Comparison of ENCODE assay signal across 8 mouse cellular contexts in the genomic region with DNA sequence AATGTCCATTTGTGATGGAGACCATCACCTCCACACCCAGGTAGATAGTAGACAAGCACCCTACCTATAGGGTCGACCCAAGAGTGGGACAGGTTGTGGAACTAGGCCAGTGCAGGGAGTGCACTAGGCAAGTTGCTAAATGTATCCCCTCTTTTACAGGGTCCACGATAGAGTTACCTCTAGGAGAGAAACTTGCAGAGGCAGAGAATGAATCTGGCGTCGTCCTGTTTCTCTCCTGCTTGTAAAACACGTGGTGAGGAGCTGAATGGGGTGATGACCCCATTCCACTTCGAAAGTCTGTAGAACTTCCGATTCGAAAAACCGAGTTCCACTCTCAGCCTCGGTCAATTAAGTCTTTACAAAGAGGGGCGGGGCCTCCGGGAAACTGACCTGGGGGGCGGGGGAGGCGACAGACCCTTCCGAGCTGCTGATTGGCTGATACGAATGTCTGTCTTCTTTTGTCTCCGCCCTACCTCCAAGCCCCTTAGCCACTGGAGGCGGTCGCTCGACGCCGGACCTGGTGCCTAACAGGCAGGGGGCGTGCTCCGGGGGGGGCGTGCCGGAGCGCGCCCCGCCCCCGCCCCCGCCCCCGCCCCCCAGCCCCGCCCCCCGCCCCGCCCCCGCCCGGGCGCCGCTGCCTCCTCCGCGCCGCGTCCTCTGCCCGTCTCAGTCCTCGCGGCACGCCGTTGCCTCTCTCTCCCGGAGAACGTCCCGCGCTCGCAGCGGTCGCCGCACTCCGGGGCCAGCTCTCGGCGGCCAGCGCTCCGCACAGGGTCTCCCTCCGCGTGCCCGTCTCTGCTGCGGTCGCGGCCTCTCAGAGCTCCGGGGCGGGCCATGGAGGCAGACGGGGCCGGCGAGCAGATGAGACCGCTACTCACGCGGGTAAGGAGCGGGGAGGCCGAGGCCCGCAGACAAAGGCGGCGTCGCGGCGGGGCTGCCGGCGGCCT. TPM values are rescaled to one million over a fixed set of nuclear protein-coding genes. Genes with fewer than 3 reads are reported as not detected.
DNase-seq lines count a peak whose midpoint lies in the region; ATAC-seq and TF ChIP-seq lines count a peak whose summit lies in the region.

No protein-coding gene starts in this region.

- no peaks in the 10 kb centered on the region for H3K9me3 ChIP-seq in erythroblast, embryonic 14.5 days (ENCODE audit: control insufficient read depth, low read length)
- H3K9me3 ChIP-seq in heart, embryonic 11.5 days (replicated peaks; ENCODE audit: control insufficient read depth, low read length): no peaks in the 10 kb centered on the region
- no peaks in the 10 kb centered on the region for H3K9me3 ChIP-seq in kidney, embryonic 16.5 days (ENCODE audit: low read length)

- peak; percentile 98 for ATAC-seq in heart, embryonic 11.5 days (replicated peaks; ENCODE audit: insufficient number of reproducible peaks, low FRiP score, low TSS enrichment)
- peak; percentile 98 for ATAC-seq in kidney, embryonic 16.5 days (ENCODE audit: low FRiP score, low TSS enrichment)

- peaks cover 38% of the 10 kb centered on the region for H3K79me3 ChIP-seq in C2C12 (ENCODE audit: low read depth)

- peak; percentile 99 for DNase-seq in brain, embryonic 14.5 days (ENCODE audit: low read depth)
- peak; percentile 93 for DNase-seq in liver, adult 2 months (ENCODE audit: extremely low read depth, low read depth, low spot score)
- peak; percentile 98 for DNase-seq in splenic B cell, adult 2 months (ENCODE audit: low read depth, low spot score)

- H3K27ac ChIP-seq in heart, embryonic 11.5 days (ENCODE audit: low read depth, low read length): peak overlapping the region; percentile 91
- peak overlapping the region; percentile 95 for H3K27ac ChIP-seq in kidney, embryonic 16.5 days (ENCODE audit: low read length)
- peak overlapping the region; percentile 84 for H3K27ac ChIP-seq in liver, adult 2 months (replicated peaks; ENCODE audit: insufficient read depth, low read depth, low read length)

- H3ac ChIP-seq in C2C12 (ENCODE audit: control insufficient read depth, insufficient read length, low read depth) (peak overlapping the region; percentile 89), myocyte (ENCODE audit: control insufficient read depth, insufficient read length) (peak overlapping the region; percentile 85)

- H3K27me3 ChIP-seq in C2C12 (ENCODE audit: control insufficient read depth, insufficient read depth, insufficient read length) (no peaks in the 10 kb centered on the region), myocyte (ENCODE audit: control insufficient read depth, insufficient read depth, insufficient read length) (no peaks in the 10 kb centered on the region)
- no peaks in the 10 kb centered on the region for H3K27me3 ChIP-seq in erythroblast, embryonic 14.5 days (ENCODE audit: control insufficient read depth)
- no peaks in the 10 kb centered on the region for H3K27me3 ChIP-seq in heart, embryonic 11.5 days (ENCODE audit: control insufficient read depth, insufficient read depth, low read length)
- H3K27me3 ChIP-seq in kidney, embryonic 16.5 days (ENCODE audit: insufficient read depth, low read length): no peaks in the 10 kb centered on the region
- H3K27me3 ChIP-seq in liver, adult 2 months (ENCODE audit: control insufficient read depth, insufficient read depth, low read length): no peaks in the 10 kb centered on the region
- no peaks in the 10 kb centered on the region for H3K27me3 ChIP-seq in splenic B cell, adult 2 months (ENCODE audit: control insufficient read depth, insufficient read depth, low read length, poor library complexity, severe bottlenecking)

- H3K4me1 ChIP-seq in erythroblast, embryonic 14.5 days (ENCODE audit: control insufficient read depth): peaks cover 20% of the 10 kb centered on the region
- peaks cover 6% of the 10 kb centered on the region; the same call in 1 of the 2 replicates for H3K4me1 ChIP-seq in heart, embryonic 11.5 days (ENCODE audit: control insufficient read depth, insufficient read depth, low read length)
- H3K4me1 ChIP-seq in kidney, embryonic 16.5 days (ENCODE audit: insufficient read depth, low read length): peaks cover 12% of the 10 kb centered on the region
- H3K4me1 ChIP-seq in liver, adult 2 months (ENCODE audit: control insufficient read depth, insufficient read depth, low read length): peaks cover 2% of the 10 kb centered on the region

- H3K9ac ChIP-seq in heart, embryonic 11.5 days (ENCODE audit: low read depth, low read length): peak overlapping the region; percentile 98
- peak overlapping the region; percentile 94 for H3K9ac ChIP-seq in kidney, embryonic 16.5 days (replicated peaks; ENCODE audit: low read length)
- H3K9ac ChIP-seq in liver, adult 2 months (ENCODE audit: low read depth, low read length): peak overlapping the region; percentile 98

- H3K4me3 ChIP-seq in C2C12 (ENCODE audit: insufficient read depth, poor library complexity, severe bottlenecking) (peak overlapping the region; percentile 71), myocyte (peak overlapping the region; percentile 61)
- peak overlapping the region; percentile 79 for H3K4me3 ChIP-seq in erythroblast, embryonic 14.5 days (replicated peaks)
- H3K4me3 ChIP-seq in heart, embryonic 11.5 days (ENCODE audit: low read depth, low read length): peak overlapping the region; percentile 82
- H3K4me3 ChIP-seq in kidney, embryonic 16.5 days (ENCODE audit: low read length): peak overlapping the region; percentile 82
- H3K4me3 ChIP-seq in liver, adult 2 months (ENCODE audit: insufficient read depth, low read depth, low read length): peak overlapping the region; percentile 94

- H3K79me2 ChIP-seq in C2C12 (ENCODE audit: control insufficient read depth, insufficient read depth) (peaks cover 48% of the 10 kb centered on the region), myocyte (ENCODE audit: control insufficient read depth, insufficient read depth) (peaks cover 41% of the 10 kb centered on the region)
- H3K79me2 ChIP-seq in liver, adult 2 months (ENCODE audit: control insufficient read depth, insufficient read depth, low read length): no peaks in the 10 kb centered on the region

- TF ChIP-seq CTCF in C2C12 (IDR thresholded peaks at IDR 0.05; ENCODE audit: control insufficient read depth, insufficient read depth, insufficient read length): no peak
- no peak for TF ChIP-seq CTCF in brain, embryonic 14.5 days (IDR thresholded peaks at IDR 0.05; ENCODE audit: borderline replicate concordance, extremely low read depth, insufficient read depth, insufficient read length)
- no peak for TF ChIP-seq CTCF in liver, adult 2 months (IDR thresholded peaks at IDR 0.05; ENCODE audit: low read depth, low read length)

- peak; percentile 97 for TF ChIP-seq POLR2A in brain, embryonic 14.5 days (IDR thresholded peaks at IDR 0.05; ENCODE audit: borderline replicate concordance, extremely low read depth, insufficient read depth, insufficient read length, poor library complexity, severe bottlenecking)
- TF ChIP-seq POLR2A in liver, adult 2 months (IDR thresholded peaks at IDR 0.05; ENCODE audit: extremely low read depth, insufficient read depth, low read length): peak; percentile 94
- peak; percentile 97 for TF ChIP-seq POLR2A in myocyte (IDR thresholded peaks at IDR 0.05; ENCODE audit: insufficient read length, low read depth)

- WGBS in heart, embryonic 11.5 days (ENCODE audit: insufficient replicate concordance): under 1% methylated on average over 65 of the region's 85 CpGs
- WGBS in kidney, embryonic 16.5 days: under 1% methylated on average over 60 of the region's 85 CpGs
- under 1% methylated on average over 58 of the region's 85 CpGs for WGBS in liver, adult 2 months

- H3K36me3 ChIP-seq in C2C12 (ENCODE audit: control insufficient read depth, insufficient read depth) (peaks cover 10% of the 10 kb centered on the region), myocyte (ENCODE audit: control insufficient read depth, insufficient read depth) (no peaks in the 10 kb centered on the region)
- H3K36me3 ChIP-seq in erythroblast, embryonic 14.5 days (ENCODE audit: control insufficient read depth): no peaks in the 10 kb centered on the region
- H3K36me3 ChIP-seq in heart, embryonic 11.5 days (ENCODE audit: control insufficient read depth, insufficient read depth, low read length): no peaks in the 10 kb centered on the region
- H3K36me3 ChIP-seq in kidney, embryonic 16.5 days (ENCODE audit: insufficient read depth, low read length): no peaks in the 10 kb centered on the region
- H3K36me3 ChIP-seq in liver, adult 2 months (ENCODE audit: control insufficient read depth, insufficient read depth, low read length): no peaks in the 10 kb centered on the region; the same call in 1 of the 2 replicates
- H3K36me3 ChIP-seq in splenic B cell, adult 2 months (ENCODE audit: control insufficient read depth, insufficient read depth, low read length, poor library complexity, severe bottlenecking): 0 out of 2 replicates have a peak, but pooled peaks cover 2% of the 10 kb centered on the region

- peak overlapping the region; percentile 67 for H3K4me2 ChIP-seq in heart, embryonic 11.5 days
- H3K4me2 ChIP-seq in kidney, embryonic 16.5 days (replicated peaks; ENCODE audit: low read depth, low read length): peak overlapping the region; percentile 62
- H3K4me2 ChIP-seq in myocyte (ENCODE audit: low read depth): peak overlapping the region; percentile 99

TF ChIP-seq in C2C12, 6 proteins besides CTCF, POLR2A, EP300 and RAD21:
- no peak for TF ChIP-seq USF1 (IDR thresholded peaks at IDR 0.05; ENCODE audit: low read depth)
- no peak for TF ChIP-seq MYOG (IDR thresholded peaks at IDR 0.05; ENCODE audit: control insufficient read depth, extremely low read depth, insufficient read length)
- TF ChIP-seq MAX (IDR thresholded peaks at IDR 0.05): peak; percentile 90
TF ChIP-seq in C2C12: peak in this region for 1.

TF ChIP-seq in myocyte, 11 proteins besides CTCF, POLR2A, EP300 and RAD21 (continues in another document):
- TF ChIP-seq E2F4 (IDR thresholded peaks at IDR 0.05; ENCODE audit: insufficient read depth) (no peak), TCF3 (IDR thresholded peaks at IDR 0.05; ENCODE audit: insufficient read length, low read depth) (peak; percentile 28), POLR2AphosphoS2 (IDR thresholded peaks at IDR 0.05; ENCODE audit: insufficient read length, low read depth) (peak; percentile 99), USF1 (IDR thresholded peaks at IDR 0.05; ENCODE audit: low read depth) (no peak), CEBPB (IDR thresholded peaks at IDR 0.05; ENCODE audit: insufficient read depth, poor library complexity, severe bottlenecking) (no peak), MYOD1 (IDR thresholded peaks at IDR 0.05; ENCODE audit: control insufficient read depth in 1 of 3, insufficient read length in 2 of 3, low read depth in 2 of 3) (no peak), SRF (IDR thresholded peaks at IDR 0.05; ENCODE audit: control insufficient read depth, insufficient read length, low read depth) (no peak)

RNA-seq across cellular contexts. Expression of gene Slc4a7, which starts 0.6 kb away (rescaled TPM):
- polyA plus RNA-seq in C2C12 (2012; fragmentation: generic; extraction: Trizol) (6.0 TPM), myocyte (2012; fragmentation: generic; extraction: Trizol) (15.6 TPM)
- 32.9 and 33.6 TPM in 2 replicates for polyA plus RNA-seq in brain, embryonic 14.5 days (2012; rRNA removed)
- polyA plus RNA-seq in erythroblast, embryonic 14.5 days (2012): 0.04 and 0.11 TPM in 2 replicates
- polyA plus RNA-seq in heart, embryonic 11.5 days (2014; fragmentation: Nextera tagmentation; extraction: Ambion mirVana): 14.0 and 14.1 TPM in 2 replicates
- 13.3 and 17.0 TPM in 2 replicates for polyA plus RNA-seq in kidney, embryonic 16.5 days (2015; fragmentation: Nextera tagmentation; extraction: Ambion mirVana)
- total RNA-seq in liver, adult 2 months (2014; rRNA removed): 10.0 and 10.2 TPM in 2 replicates
- polyA plus RNA-seq in liver, adult 2 months (2012; rRNA removed): 1.4 TPM in 2 replicates

Comparison
In these comparisons a context has a peak if more than half of its experiments do, and no peak if none do; other contexts are left out.
1. Peak in every context shown above with its lines: DNase-seq, ATAC-seq, H3K4me3 ChIP-seq and H3K27ac ChIP-seq.